Mouse (Mus musculus): Measurements from ENCODE around the gene Shisa8. TPM values are rescaled to one million over a fixed set of nuclear protein-coding genes. Genes with fewer than 3 reads are reported as not detected.
A peak's percentile ranks its signal among the peaks of the same experiment; 100 is the strongest.
"Not testable (repeated sequence)": the region's sequence is repeated elsewhere in the genome, so short reads cannot be mapped to it uniquely, and the experiment has no call there.

Shisa8 gene
- under 1 TPM in 1 of 2 experiments, not detected in 1; 0.21 TPM for total RNA-seq (2021)
- long read RNA-seq, experiment 1 = 0 reads
- long read RNA-seq, experiment 2 = 0 reads

GRCm38 (mm10) chr15:82212752-82213063 lies at the start of gene Shisa8:
Gene Shisa8 (minus strand): TSS chr15:82212815.
- no peak for DNase-seq

- peak; percentile 13 to 49 for DNase-seq
Observed at GRCm38 (mm10) chr15:82259510-82259909, 46.9 kb upstream of the Shisa8 start.

GRCm38 (mm10) chr15:82255944-82256383 lies 43.3 kb upstream of the Shisa8 start:
- DNase-seq = no peak

- DNase-seq = no peak
Observed at GRCm38 (mm10) chr15:82255248-82255647, 42.6 kb upstream of the Shisa8 start.

DNA sequence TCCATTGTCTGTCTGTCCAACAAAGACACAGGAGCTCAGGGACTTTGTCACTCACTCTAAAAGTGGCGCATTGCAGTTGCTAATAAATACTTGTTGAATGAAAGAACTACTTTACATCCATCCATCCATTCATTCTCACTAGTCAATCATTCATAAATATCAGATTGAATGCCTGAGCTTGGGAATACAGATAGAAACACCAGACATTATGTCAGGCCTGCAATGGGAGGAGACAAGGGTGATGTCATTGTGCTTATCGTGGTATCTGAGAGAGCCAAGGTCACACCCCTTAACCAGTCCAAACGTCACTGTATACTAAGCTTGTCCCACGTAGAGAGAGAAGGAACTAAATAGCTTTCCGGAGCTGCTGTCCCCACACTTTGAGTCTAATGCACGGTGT lies 39.5 kb upstream of the Shisa8 start, which contains the start of gene 1500009C09Rik:
Gene 1500009C09Rik (plus strand): TSS at position 301 of the 400 bp plus-strand sequence.
- no peak for DNase-seq

DNA sequence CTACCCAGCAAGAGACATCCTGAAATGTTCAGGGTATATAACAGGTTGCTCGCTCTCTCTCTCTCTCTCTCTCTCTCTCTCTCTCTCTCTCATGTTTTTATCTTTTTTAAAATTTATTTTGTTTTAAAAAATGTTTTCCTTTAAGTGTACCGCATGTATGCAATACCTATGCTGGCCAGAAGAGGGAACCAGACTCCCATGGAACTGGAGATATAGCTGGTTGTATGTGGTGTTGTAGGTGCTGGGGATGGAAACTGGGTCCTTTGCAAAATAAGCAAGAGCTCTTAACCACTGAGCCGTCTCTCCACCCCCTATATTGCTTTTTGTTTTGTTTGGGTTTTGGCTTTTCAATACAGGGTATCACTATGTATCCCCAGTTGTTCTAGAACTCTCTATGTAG lies 39.0 kb upstream of the Shisa8 start:
- DNase-seq = no peak

DNA sequence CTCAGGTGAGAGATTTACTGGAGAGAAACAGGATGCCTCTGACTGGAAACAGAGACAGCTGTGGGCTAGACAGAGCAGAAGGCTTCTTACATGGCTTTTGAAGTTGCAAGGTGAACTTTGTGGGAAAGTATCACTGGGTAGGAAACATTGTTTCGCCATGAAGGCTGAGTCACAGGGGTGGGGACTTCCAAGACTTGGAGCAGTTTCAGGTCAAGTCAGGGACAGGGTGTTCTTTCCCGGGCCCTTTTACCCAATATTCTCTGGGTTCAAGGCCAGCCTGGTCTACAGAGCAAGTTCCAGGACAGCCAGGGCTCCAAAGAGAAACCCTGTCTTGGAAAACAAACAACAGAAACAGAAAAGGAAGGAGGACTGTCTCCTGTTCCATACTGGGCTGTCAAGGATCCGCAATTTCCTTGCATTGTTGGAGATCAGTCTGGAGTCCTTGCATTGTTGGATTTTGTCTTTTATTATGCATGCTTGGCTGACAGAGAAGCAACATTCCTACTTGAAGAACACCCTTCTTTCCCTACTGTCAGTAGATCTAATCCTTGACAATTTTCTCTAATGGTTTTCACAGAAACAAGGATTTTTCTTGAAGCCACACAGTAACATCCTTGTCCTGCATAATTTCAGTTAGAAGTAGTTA lies 34.6 kb upstream of the Shisa8 start:
- no peak for DNase-seq

DNA sequence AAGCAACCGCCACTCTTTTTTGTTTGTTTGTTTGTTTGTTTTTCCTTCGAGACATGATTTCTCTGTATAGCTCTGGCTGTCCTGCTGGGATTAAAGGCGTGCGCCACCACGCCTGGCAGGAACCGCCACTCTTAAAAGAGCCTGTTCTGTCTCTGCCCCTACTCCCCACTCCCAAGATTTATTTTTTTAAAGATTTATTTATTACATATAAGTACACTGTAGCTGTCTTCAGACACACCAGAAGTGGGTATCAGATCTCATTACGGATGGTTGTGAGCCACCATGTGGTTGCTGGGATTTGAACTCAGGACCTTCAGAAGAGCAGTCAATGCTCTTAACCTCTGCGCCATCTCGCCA lies 32.2 kb upstream of the Shisa8 start:
- DNase-seq = not testable (repeated sequence)

GRCm38 (mm10) chr15:82244115-82244804 lies 31.6 kb upstream of the Shisa8 start, which contains the start of gene Cenpm:
Gene Cenpm (minus strand): TSS chr15:82244748.
- peak; percentile 94 to 96 for DNase-seq

- no peak for DNase-seq
Observed at GRCm38 (mm10) chr15:82243742-82244114, 31.1 kb upstream of the Shisa8 start.

GRCm38 (mm10) chr15:82243311-82243710 lies 30.7 kb upstream of the Shisa8 start:
- DNase-seq = no peak

DNA sequence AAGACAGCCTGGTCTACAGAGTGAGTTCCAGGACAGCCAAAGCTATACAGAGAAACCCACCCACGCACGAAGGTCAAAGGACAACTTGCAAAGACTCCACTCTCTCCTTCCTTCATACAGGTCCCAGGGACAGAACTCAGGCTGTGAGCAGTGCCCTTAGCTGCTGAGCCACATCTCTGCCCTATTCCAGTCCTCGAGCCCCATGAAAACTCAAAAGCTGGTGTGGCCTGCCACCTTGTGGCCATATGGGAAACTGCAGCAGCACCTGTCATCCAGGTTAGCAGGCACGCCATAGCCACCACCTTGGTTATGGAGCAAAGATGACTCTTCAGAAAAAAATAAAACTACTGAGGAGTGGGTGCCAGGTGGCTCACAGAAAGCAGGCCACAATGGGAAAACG lies 23.9 kb upstream of the Shisa8 start:
- DNase-seq = peak; percentile 81 to 92

GRCm38 (mm10) chr15:82235661-82236060 lies 23.0 kb upstream of the Shisa8 start:
- no peak for DNase-seq

DNA sequence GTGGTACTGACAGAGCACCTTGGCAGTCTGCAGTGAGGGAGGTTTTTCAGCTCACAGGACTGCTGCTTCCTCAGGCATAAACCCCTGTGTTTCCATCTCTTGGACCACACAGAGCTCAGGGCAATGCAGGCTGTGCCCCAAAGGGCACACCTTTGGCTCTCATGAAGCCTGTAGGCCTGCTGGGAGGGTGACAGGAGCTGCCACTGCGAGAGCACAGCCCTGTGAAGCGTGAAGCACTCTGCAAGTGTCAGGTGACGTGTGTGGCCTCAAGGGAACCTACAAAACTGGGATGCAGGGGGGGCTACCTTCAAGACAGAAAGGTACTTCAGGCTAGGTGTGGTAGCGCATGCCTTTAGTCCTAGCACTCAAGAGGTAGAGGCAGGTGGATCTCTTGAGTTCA lies 20.0 kb upstream of the Shisa8 start:
- DNase-seq = no peak

GRCm38 (mm10) chr15:82231591-82232378 lies 19.2 kb upstream of the Shisa8 start:
- DNase-seq = peak; percentile 28 to 49

GRCm38 (mm10) chr15:82231100-82231499 lies 18.5 kb upstream of the Shisa8 start:
- no peak for DNase-seq

DNA sequence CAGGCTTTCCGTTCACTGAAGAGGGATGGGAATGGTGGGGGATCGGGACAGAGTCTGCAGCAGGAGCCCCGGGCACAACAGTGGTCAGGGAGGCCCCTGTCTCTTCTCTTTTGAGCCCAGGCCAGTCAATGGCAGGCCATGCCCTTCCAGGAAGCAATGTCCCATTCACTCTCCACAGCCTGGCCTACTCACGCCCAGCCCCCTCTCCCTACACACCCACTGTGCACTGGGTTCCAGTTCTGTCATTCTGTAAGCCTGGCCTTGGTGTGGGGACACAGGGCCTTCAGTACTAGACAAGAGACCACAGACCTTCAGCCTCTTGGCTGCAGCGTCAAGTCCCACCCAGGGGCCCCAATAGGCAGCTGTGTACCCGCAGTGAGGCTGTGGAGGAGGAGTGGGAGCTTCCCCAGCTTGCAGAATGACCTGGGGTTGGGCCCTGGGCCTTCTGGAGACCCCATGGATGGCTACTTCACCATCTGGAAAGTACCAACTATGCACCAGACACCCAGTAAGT lies 17.5 kb upstream of the Shisa8 start:
- no peak for DNase-seq

DNA sequence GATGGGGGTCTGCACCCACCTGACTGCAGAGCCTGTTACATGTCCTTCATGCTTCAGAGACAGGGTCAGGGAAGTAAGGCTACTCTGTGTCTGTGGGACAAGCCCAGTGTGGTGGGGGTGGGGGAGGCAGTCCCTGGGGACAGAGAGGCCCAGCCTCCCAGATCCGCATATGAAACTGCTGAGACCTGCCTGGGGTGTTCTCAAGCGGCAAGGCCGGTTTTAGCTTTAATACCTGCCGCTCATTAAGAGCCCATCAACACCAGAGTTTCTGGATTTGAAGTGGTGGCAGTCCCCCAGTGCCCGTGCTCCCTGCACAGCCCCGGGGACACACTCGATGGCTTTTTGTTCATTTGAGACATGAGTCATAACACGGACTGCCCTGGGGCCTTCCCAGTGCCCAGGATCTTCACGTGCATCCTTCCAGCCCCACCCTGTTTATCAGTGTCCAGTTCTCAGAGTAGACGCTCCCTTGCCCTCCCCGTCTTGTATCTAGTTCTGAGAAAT lies 17.0 kb upstream of the Shisa8 start:
- DNase-seq = no peak

DNA sequence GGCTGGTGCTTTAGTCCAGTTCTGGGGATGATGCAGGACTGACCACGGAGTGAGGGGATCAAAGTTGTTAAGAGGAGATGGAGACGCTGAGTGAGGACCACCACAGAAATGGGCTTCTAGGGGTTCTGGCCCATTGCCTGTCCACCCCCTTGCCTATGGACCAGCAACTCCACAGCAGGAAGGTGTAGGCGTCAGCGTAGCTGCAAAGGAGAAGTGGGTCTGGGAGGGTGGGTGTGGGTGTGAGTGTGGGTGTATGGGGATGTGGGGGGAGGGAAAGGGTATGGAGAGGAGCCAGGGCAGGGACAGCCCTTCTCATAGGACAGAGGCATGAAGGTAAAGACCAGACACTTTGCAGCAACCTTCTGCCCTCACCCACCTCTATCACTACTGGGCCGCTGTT lies 13.2 kb upstream of the Shisa8 start:
- DNase-seq = no peak

- DNase-seq = no peak
Observed at GRCm38 (mm10) chr15:82224602-82225215, 12.1 kb upstream of the Shisa8 start.

GRCm38 (mm10) chr15:82223657-82224601 lies 11.3 kb upstream of the Shisa8 start, which contains the start of gene Tnfrsf13c:
Gene Tnfrsf13c (minus strand): TSS chr15:82224369.
- DNase-seq = peak; percentile 50 to 60
